Mouse (Mus musculus) lung, postnatal 0 days (tissue): ENCODE data around the gene Eif2ak3. TPM values are rescaled to one million over a fixed set of nuclear protein-coding genes. Genes with fewer than 3 reads are reported as not detected.

Source experiments
- ATAC-seq: fragments of 200-750 bp; cut with Nextera tagmentation; 2 replicates; pipeline ENCODE4 v1.8.0; 2017; ENCODE audit warnings: moderate library complexity
- DNase-seq: peaks from one replicate; pipeline ENCODE4 v3.0.0-alpha.2; 2016; ENCODE audit warnings: low spot score
- H3K27ac ChIP-seq: fragments of 300-500 bp; sonication (generic); 2 replicates; pipeline ENCODE4 v1.5.1; 2014; ENCODE audit warnings: antibody characterized with exemption, mild to moderate bottlenecking, low read length, mixed read lengths
- H3K27me3 ChIP-seq: fragments of 300-500 bp; sonication (generic); replicated peaks from 2 replicates; pipeline ENCODE4 v1.6.1; 2014; ENCODE audit warnings: low read length, mixed read lengths; ENCODE audit not compliant: insufficient read depth
- H3K36me3 ChIP-seq: fragments of 300-500 bp; sonication (generic); 2 replicates; pipeline ENCODE4 v1.6.1; 2014; ENCODE audit warnings: low read length, mixed read lengths; ENCODE audit not compliant: insufficient read depth
- H3K4me1 ChIP-seq: fragments of 300-500 bp; sonication (generic); 2 replicates; pipeline ENCODE4 v1.6.1; 2014; ENCODE audit warnings: antibody characterized with exemption, low read depth, low read length, mixed read lengths; ENCODE audit not compliant: insufficient read depth
- H3K4me2 ChIP-seq: fragments of 300-500 bp; sonication (generic); replicated peaks from 2 replicates; pipeline ENCODE4 v1.6.1; 2014; ENCODE audit warnings: low read depth, mild to moderate bottlenecking, low read length, moderate library complexity, mixed read lengths
- H3K4me3 ChIP-seq: fragments of 300-500 bp; sonication (generic); 2 replicates; pipeline ENCODE4 v1.5.1; 2014; ENCODE audit warnings: low read depth, low read length
- H3K9ac ChIP-seq: fragments of 300-500 bp; sonication (generic); replicated peaks from 2 replicates; pipeline ENCODE4 v1.6.1; 2014; ENCODE audit warnings: low read depth, mild to moderate bottlenecking
- H3K9me3 ChIP-seq: fragments of 300-500 bp; sonication (generic); 2 replicates; pipeline ENCODE4 v1.6.1; 2016; ENCODE audit warnings: low read length, mixed read lengths
- CTCF ChIP-seq: IDR thresholded peaks from 2 replicates; pipeline ENCODE4 v1.5.1; 2016; ENCODE audit warnings: antibody characterized with exemption, mild to moderate bottlenecking
- EP300 ChIP-seq: IDR thresholded peaks from 2 replicates; pipeline ENCODE4 v1.6.1; 2016; ENCODE audit warnings: antibody characterized with exemption, mild to moderate bottlenecking, control low read depth
- WGBS: fragments of 180-500 bp; shearing (Covaris S2); extraction: QIAGEN DNeasy Blood & Tissue Kit; methylation state at CpG from one replicate; pipeline ENCODE4 v1.1.7; 2014; 5-methylcytosine and 5-hydroxymethylcytosine counted together
- polyA plus RNA-seq: library from polyadenylated mRNA; unstranded; fragments of >200 nt; fragmentation: Nextera tagmentation; extraction: Ambion mirVana; gene quantifications from 2 replicates; pipeline ENCODE4 v1.2.1, GENCODE M21; 2015

Gene Eif2ak3
- polyA plus RNA-seq = 8.6 and 8.9 TPM in 2 replicates

GRCm38 (mm10) chr6:70844002-70844804 is at the start of gene Eif2ak3:
TSS of gene Eif2ak3 (plus strand) at chr6:70844515.
- WGBS = 2% methylated on average over 43 of the region's 63 CpGs
- Histone ChIP-seq H3K27me3 (no peaks in the 10 kb centered on the region), H3K4me3 (peak within 1 kb of the TSS; percentile 88), H3K9ac (peak within 1 kb of the TSS; percentile 73), H3K9me3 (no peaks in the 10 kb centered on the region), H3K27ac (peak within 1 kb of the TSS; percentile 94), H3K4me2 (peak within 1 kb of the TSS; percentile 90), H3K4me1 (peaks cover 16% of the 10 kb centered on the region; the same call in 1 of the 2 replicates), H3K36me3 (no peaks in the 10 kb centered on the region)
- TF ChIP-seq EP300 (peak; percentile 78; the same call in 1 of the 2 replicates), CTCF (no peak)
- ATAC-seq = peak; percentile 96
- peak; percentile 100 for DNase-seq

GRCm38 (mm10) chr6:70796940-70797339 is 47.4 kb upstream of the Eif2ak3 start:
- Histone ChIP-seq H3K27me3 (no peaks in the 10 kb centered on the region), H3K36me3 (no peaks in the 10 kb centered on the region), H3K4me1 (no peaks in the 10 kb centered on the region), H3K9ac (no peak overlapping the region), H3K27ac (no peak overlapping the region), H3K4me3 (no peak overlapping the region), H3K4me2 (no peak overlapping the region), H3K9me3 (no peaks in the 10 kb centered on the region)
- WGBS = 63% methylated on average over 6 of the region's 6 CpGs
- TF ChIP-seq EP300 = no peak
- no peak for TF ChIP-seq CTCF
- ATAC-seq (no peak), DNase-seq (no peak)

GRCm38 (mm10) chr6:70797581-70798251 is 46.6 kb upstream of the Eif2ak3 start:
- Histone ChIP-seq H3K27ac (no peak overlapping the region), H3K36me3 (no peaks in the 10 kb centered on the region), H3K4me1 (no peaks in the 10 kb centered on the region), H3K4me2 (no peak overlapping the region), H3K4me3 (no peak overlapping the region), H3K9me3 (no peaks in the 10 kb centered on the region), H3K9ac (no peak overlapping the region), H3K27me3 (no peaks in the 10 kb centered on the region)
- TF ChIP-seq EP300 = no peak
- peak; percentile 89 for TF ChIP-seq CTCF
- DNase-seq = peak; percentile 79
- peak; percentile 81 for ATAC-seq
- WGBS = 23% methylated on average over 9 of the region's 9 CpGs

GRCm38 (mm10) chr6:70804632-70805031 is 39.7 kb upstream of the Eif2ak3 start:
- peak; percentile 60 for ATAC-seq

GRCm38 (mm10) chr6:70805267-70805666 is 39.0 kb upstream of the Eif2ak3 start:
- Histone ChIP-seq H3K4me3 (no peak overlapping the region), H3K27ac (no peak overlapping the region), H3K9me3 (no peaks in the 10 kb centered on the region), H3K4me2 (peak overlapping the region; percentile 48; the same call in 1 of the 2 replicates), H3K9ac (no peak overlapping the region), H3K36me3 (no peaks in the 10 kb centered on the region), H3K27me3 (no peaks in the 10 kb centered on the region), H3K4me1 (no peaks in the 10 kb centered on the region)
- TF ChIP-seq EP300 (no peak), CTCF (peak; percentile 77)
- DNase-seq (peak; percentile 74), ATAC-seq (peak; percentile 83)
- 13% methylated on average over 7 of the region's 7 CpGs for WGBS

More at GRCm38 (mm10) chr6:70804632-70805031, 39.7 kb upstream of the Eif2ak3 start:
- Histone ChIP-seq H3K4me2 (peak overlapping the region; percentile 36), H3K4me1 (no peaks in the 10 kb centered on the region), H3K27me3 (no peaks in the 10 kb centered on the region), H3K36me3 (no peaks in the 10 kb centered on the region), H3K9ac (no peak overlapping the region), H3K27ac (no peak overlapping the region), H3K9me3 (no peaks in the 10 kb centered on the region), H3K4me3 (no peak overlapping the region)
- TF ChIP-seq CTCF = peak; percentile 78
- no peak for TF ChIP-seq EP300
- WGBS = 36% methylated on average over 3 of the region's 3 CpGs
- peak; percentile 74 for DNase-seq

GRCm38 (mm10) chr6:70805820-70806513 is 38.3 kb upstream of the Eif2ak3 start:
- H3K9ac ChIP-seq = no peak overlapping the region
- H3K36me3 ChIP-seq = no peaks in the 10 kb centered on the region
- no peaks in the 10 kb centered on the region for H3K4me1 ChIP-seq
- H3K4me3 ChIP-seq = no peak overlapping the region
- no peaks in the 10 kb centered on the region for H3K27me3 ChIP-seq
- peak; percentile 72 for DNase-seq
- H3K4me2 ChIP-seq = peak overlapping the region; percentile 48
- no peak overlapping the region for H3K27ac ChIP-seq
- peak; percentile 55 for ATAC-seq
- WGBS = 17% methylated on average over 13 of the region's 13 CpGs
- peak; percentile 85 for TF ChIP-seq CTCF
- no peak for TF ChIP-seq EP300
- H3K9me3 ChIP-seq = no peaks in the 10 kb centered on the region
